ENCODE assay signal across 25 mouse cellular contexts in genomic region chr6:8741659-8742058, GRCm38 (mm10). TPM values are rescaled to one million over a fixed set of nuclear protein-coding genes. Genes with fewer than 3 reads are reported as not detected.
DNase-seq lines count a peak whose midpoint lies in the region; ATAC-seq lines count a peak whose summit lies in the region.
"Had no signal": no experiment of that assay in that cellular context is flagged by ENCODE, and none has a peak within 500 bp of the region (broad histone marks: within the 10 kb centered on the region; RNA-seq: fewer than 3 reads in every experiment).

No protein-coding gene starts in this region.

- no peak for DNase-seq in forebrain, embryonic 10.5 days (ENCODE audit: extremely low spot score, low spot score)
- DNase-seq in hindbrain, embryonic 11.5 days (ENCODE audit: low spot score), result no peak
- DNase-seq in ZHBTc4 (ENCODE audit: low read depth, low spot score), result peak; percentile 21
- DNase-seq: adrenal gland, adult 8-10 months; cerebellum, adult 2 months; cerebellum, postnatal 14 days; heart, postnatal 14 days; kidney, adult 11 months; kidney, postnatal 10 days; lung, adult 2 months; lung, postnatal 10 days; spleen, adult 18-20 months; thymus, postnatal 14 days had no signal

- no peaks in the 10 kb centered on the region for H3K36me3 ChIP-seq in forebrain, embryonic 10.5 days (replicated peaks)
- no peaks in the 10 kb centered on the region for H3K36me3 ChIP-seq in forebrain, embryonic 15.5 days
- no peaks in the 10 kb centered on the region for H3K36me3 ChIP-seq in hindbrain, embryonic 11.5 days (ENCODE audit: control insufficient read depth, insufficient read depth, low read length)
- H3K36me3 ChIP-seq in hindbrain, embryonic 12.5 days, result no peaks in the 10 kb centered on the region
- H3K36me3 ChIP-seq in limb, embryonic 12.5 days, result no peaks in the 10 kb centered on the region
- H3K36me3 ChIP-seq in neural tube, embryonic 15.5 days, result peaks cover 10% of the 10 kb centered on the region; the same call in 1 of the 2 replicates
- H3K36me3 ChIP-seq: limb, embryonic 15.5 days; neural tube, embryonic 13.5 days had no signal

- peaks cover 16% of the 10 kb centered on the region for H3K4me1 ChIP-seq in forebrain, embryonic 10.5 days
- H3K4me1 ChIP-seq in forebrain, embryonic 15.5 days, result no peaks in the 10 kb centered on the region
- H3K4me1 ChIP-seq in hindbrain, embryonic 11.5 days (replicated peaks; ENCODE audit: control insufficient read depth, insufficient read depth, low read length), result no peaks in the 10 kb centered on the region
- H3K4me1 ChIP-seq in hindbrain, embryonic 12.5 days, result no peaks in the 10 kb centered on the region
- peaks cover 15% of the 10 kb centered on the region for H3K4me1 ChIP-seq in limb, embryonic 12.5 days (replicated peaks)
- no peaks in the 10 kb centered on the region for H3K4me1 ChIP-seq in neural tube, embryonic 15.5 days
- H3K4me1 ChIP-seq: limb, embryonic 15.5 days; midbrain, embryonic 13.5 days; neural tube, embryonic 13.5 days had no signal

- WGBS in forebrain, embryonic 10.5 days, result 46% methylated on average over 1 of the region's 1 CpGs
- 15% methylated on average over 1 of the region's 1 CpGs for WGBS in forebrain, embryonic 15.5 days
- WGBS in hindbrain, embryonic 11.5 days, result 33% methylated on average over 1 of the region's 1 CpGs
- WGBS in hindbrain, embryonic 12.5 days, result 42% methylated on average over 1 of the region's 1 CpGs
- 22% methylated on average over 1 of the region's 1 CpGs for WGBS in limb, embryonic 12.5 days
- WGBS in neural tube, embryonic 15.5 days, result 58% methylated on average over 1 of the region's 1 CpGs

- no peaks in the 10 kb centered on the region for H3K9me3 ChIP-seq in forebrain, embryonic 10.5 days
- no peaks in the 10 kb centered on the region for H3K9me3 ChIP-seq in forebrain, embryonic 15.5 days
- no peaks in the 10 kb centered on the region for H3K9me3 ChIP-seq in hindbrain, embryonic 11.5 days (ENCODE audit: control insufficient read depth, low read length)
- H3K9me3 ChIP-seq in hindbrain, embryonic 12.5 days (replicated peaks), result no peaks in the 10 kb centered on the region
- H3K9me3 ChIP-seq in limb, embryonic 12.5 days, result no peaks in the 10 kb centered on the region
- no peaks in the 10 kb centered on the region for H3K9me3 ChIP-seq in neural tube, embryonic 15.5 days (replicated peaks)
- H3K9me3 ChIP-seq: limb, embryonic 15.5 days; midbrain, embryonic 13.5 days; neural tube, embryonic 13.5 days had no signal

- no peak for ATAC-seq in forebrain, embryonic 15.5 days (replicated peaks)
- no peak for ATAC-seq in hindbrain, embryonic 11.5 days (ENCODE audit: low FRiP score)
- no peak for ATAC-seq in hindbrain, embryonic 12.5 days (ENCODE audit: low FRiP score)
- ATAC-seq in limb, embryonic 12.5 days (ENCODE audit: insufficient number of reproducible peaks, insufficient read depth, low FRiP score, low TSS enrichment, low read depth), result no peak
- ATAC-seq in neural tube, embryonic 15.5 days (ENCODE audit: low FRiP score), result no peak
- ATAC-seq: inflammation-experienced regulatory T-cells, adult 6 months; midbrain, embryonic 13.5 days had no signal

- no peaks in the 10 kb centered on the region for H3K27me3 ChIP-seq in forebrain, embryonic 10.5 days (ENCODE audit: poor library complexity, severe bottlenecking)
- no peaks in the 10 kb centered on the region for H3K27me3 ChIP-seq in forebrain, embryonic 15.5 days
- H3K27me3 ChIP-seq in hindbrain, embryonic 11.5 days (ENCODE audit: control insufficient read depth, insufficient read depth, low read length), result no peaks in the 10 kb centered on the region
- H3K27me3 ChIP-seq in hindbrain, embryonic 12.5 days, result no peaks in the 10 kb centered on the region
- H3K27me3 ChIP-seq in limb, embryonic 12.5 days, result no peaks in the 10 kb centered on the region
- H3K27me3 ChIP-seq in neural tube, embryonic 15.5 days (replicated peaks), result no peaks in the 10 kb centered on the region
- H3K27me3 ChIP-seq: CH12.LX; limb, embryonic 15.5 days; midbrain, embryonic 13.5 days; neural tube, embryonic 13.5 days had no signal

- H3K9ac ChIP-seq in forebrain, embryonic 15.5 days (replicated peaks), result no peak overlapping the region
- no peak overlapping the region for H3K9ac ChIP-seq in hindbrain, embryonic 11.5 days (ENCODE audit: low read depth, low read length)
- no peak overlapping the region for H3K9ac ChIP-seq in hindbrain, embryonic 12.5 days
- H3K9ac ChIP-seq in limb, embryonic 12.5 days (replicated peaks), result no peak overlapping the region
- no peak overlapping the region for H3K9ac ChIP-seq in neural tube, embryonic 15.5 days (replicated peaks)
- H3K9ac ChIP-seq: hindbrain, embryonic 14.5 days; limb, embryonic 15.5 days; liver, embryonic 14.5 days; midbrain, embryonic 13.5 days; neural tube, embryonic 13.5 days had no signal

- peak overlapping the region; percentile 72; the same call in 1 of the 2 replicates for H3K27ac ChIP-seq in forebrain, embryonic 10.5 days
- H3K27ac ChIP-seq in forebrain, embryonic 15.5 days (replicated peaks), result no peak overlapping the region
- H3K27ac ChIP-seq in hindbrain, embryonic 11.5 days (ENCODE audit: low read depth, low read length), result 0 out of 2 replicates have a peak overlapping the region, but pooled peaks have one; percentile 9
- no peak overlapping the region for H3K27ac ChIP-seq in hindbrain, embryonic 12.5 days
- H3K27ac ChIP-seq in limb, embryonic 12.5 days, result peak overlapping the region; percentile 84
- no peak overlapping the region for H3K27ac ChIP-seq in neural tube, embryonic 15.5 days (replicated peaks)
- H3K27ac ChIP-seq: hindbrain, embryonic 14.5 days; limb, embryonic 15.5 days; liver, embryonic 14.5 days; macrophage; midbrain, embryonic 13.5 days; neural tube, embryonic 13.5 days had no signal

- H3K4me3 ChIP-seq in forebrain, embryonic 10.5 days, result no peak overlapping the region
- no peak overlapping the region for H3K4me3 ChIP-seq in forebrain, embryonic 15.5 days
- no peak overlapping the region for H3K4me3 ChIP-seq in hindbrain, embryonic 11.5 days (ENCODE audit: low read depth, low read length)
- H3K4me3 ChIP-seq in hindbrain, embryonic 12.5 days, result no peak overlapping the region
- no peak overlapping the region for H3K4me3 ChIP-seq in limb, embryonic 12.5 days (replicated peaks)
- no peak overlapping the region for H3K4me3 ChIP-seq in neural tube, embryonic 15.5 days (replicated peaks)
- H3K4me3 ChIP-seq: limb, embryonic 15.5 days; midbrain, embryonic 13.5 days; neural tube, embryonic 13.5 days had no signal

- no peak overlapping the region for H3K4me2 ChIP-seq in forebrain, embryonic 15.5 days (replicated peaks)
- H3K4me2 ChIP-seq in hindbrain, embryonic 11.5 days (replicated peaks; ENCODE audit: low read depth, low read length), result no peak overlapping the region
- no peak overlapping the region for H3K4me2 ChIP-seq in hindbrain, embryonic 12.5 days (replicated peaks)
- H3K4me2 ChIP-seq in limb, embryonic 12.5 days, result no peak overlapping the region
- H3K4me2 ChIP-seq in neural tube, embryonic 15.5 days, result no peak overlapping the region
- H3K4me2 ChIP-seq: hindbrain, embryonic 14.5 days; limb, embryonic 15.5 days; midbrain, embryonic 13.5 days; neural tube, embryonic 13.5 days had no signal

RNA-seq across cellular contexts. Expression of gene Ica1, which starts 36.6 kb away (rescaled TPM):
- 15.2 and 16.1 TPM in 2 replicates for polyA plus RNA-seq in forebrain, embryonic 10.5 days (2016; fragmentation: Nextera tagmentation; extraction: Ambion mirVana)
- polyA plus RNA-seq in forebrain, embryonic 15.5 days (2015; fragmentation: Nextera tagmentation; extraction: Ambion mirVana), result 41.6 and 43.9 TPM in 2 replicates
- 18.9 and 23.3 TPM in 2 replicates for polyA plus RNA-seq in hindbrain, embryonic 11.5 days (2014; fragmentation: Nextera tagmentation; extraction: Ambion mirVana)
- 27.0 and 32.8 TPM in 2 replicates for polyA plus RNA-seq in hindbrain, embryonic 12.5 days (2016; fragmentation: Nextera tagmentation; extraction: Ambion mirVana)
- 18.6 and 18.8 TPM in 2 replicates for polyA plus RNA-seq in limb, embryonic 12.5 days (2016; fragmentation: Nextera tagmentation; extraction: Ambion mirVana)
- 70.9 and 78.5 TPM in 2 replicates for polyA plus RNA-seq in neural tube, embryonic 15.5 days (2015; fragmentation: Nextera tagmentation; extraction: Ambion mirVana)

Comparison
In these comparisons a context has a peak if more than half of its experiments do, and no peak if none do; other contexts are left out.
1. H3K27ac ChIP-seq: peak in forebrain, embryonic 10.5 days (single experiment), hindbrain, embryonic 11.5 days (single experiment) and limb, embryonic 12.5 days (single experiment); none in forebrain, embryonic 15.5 days (single experiment), hindbrain, embryonic 12.5 days (single experiment) and neural tube, embryonic 15.5 days (single experiment).